Mouse (Mus musculus): ENCODE data around the gene Ulk2.

Ulk2 gene

GRCm38 (mm10) chr11:61760518-61760917, 94.4 kb downstream of the Ulk2 start:
- DNase-seq = peak; percentile 43

DNA sequence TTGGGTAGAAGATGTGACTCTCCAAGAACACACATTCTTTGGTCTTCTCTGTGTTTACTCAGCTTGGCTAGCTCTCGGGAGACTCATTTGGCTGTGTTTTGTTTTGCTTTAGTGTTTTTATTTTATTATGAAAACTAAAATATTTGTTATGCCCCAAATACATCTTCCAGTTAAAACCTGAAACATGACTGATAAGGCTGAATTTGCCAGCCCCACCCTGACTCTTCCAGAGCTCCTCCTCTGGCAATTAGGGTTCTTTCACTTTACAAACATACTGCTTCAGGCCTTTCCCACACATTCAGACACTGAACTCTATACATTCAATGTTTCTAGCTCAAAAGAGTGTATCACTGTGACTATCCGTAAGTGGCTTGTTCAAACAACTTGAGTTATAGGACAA, 97.7 kb downstream of the Ulk2 start:
- DNase-seq = no peak

- DNase-seq = no peak
Measured at GRCm38 (mm10) chr11:61751612-61752011, 103.3 kb downstream of the Ulk2 start.

- DNase-seq = no peak
Measured at GRCm38 (mm10) chr11:61747161-61747560, 107.7 kb downstream of the Ulk2 start.

GRCm38 (mm10) chr11:61745781-61746180, 109.1 kb downstream of the Ulk2 start:
- no peak for DNase-seq

DNA sequence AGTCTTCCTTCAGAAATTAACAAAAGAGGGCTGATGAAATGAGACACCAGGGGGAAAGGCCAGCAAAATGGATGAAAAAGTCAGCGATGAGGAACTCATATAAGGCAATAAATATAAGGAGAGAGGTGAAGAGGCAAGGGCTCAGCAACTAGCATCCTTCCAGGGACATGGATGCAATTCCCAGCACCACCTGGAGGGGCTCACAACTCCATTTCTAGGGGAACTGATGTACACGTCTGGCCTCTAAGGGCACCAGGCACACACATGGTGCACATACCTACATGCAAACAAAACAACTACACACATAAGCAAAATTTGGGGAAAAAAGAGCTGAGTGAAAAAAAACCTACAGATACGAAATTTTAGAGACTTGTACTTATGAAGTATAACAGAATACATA, 110.4 kb downstream of the Ulk2 start:
- no peak for DNase-seq

DNA sequence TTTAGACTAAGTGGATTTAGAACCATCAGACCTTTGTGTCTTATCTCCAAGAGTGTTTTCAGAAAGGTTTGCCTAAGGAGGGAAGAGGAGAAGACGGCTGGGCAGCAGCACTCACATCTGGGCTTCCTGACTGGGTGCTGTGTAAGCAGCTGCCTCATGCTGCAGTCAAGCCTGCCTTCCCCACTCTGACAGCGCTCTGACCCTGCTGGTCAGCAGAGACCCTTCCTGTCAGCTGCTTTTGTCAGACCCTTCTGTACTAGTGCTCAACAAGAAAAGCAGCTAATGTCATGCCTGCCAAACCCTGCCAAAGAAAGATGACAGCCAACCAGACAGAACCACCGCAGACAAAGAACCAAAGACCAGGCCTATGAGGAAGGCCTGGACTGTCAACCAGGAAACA, 111.1 kb downstream of the Ulk2 start:
- no peak for DNase-seq

GRCm38 (mm10) chr11:61740500-61740899, 114.4 kb downstream of the Ulk2 start:
- no peak for DNase-seq

DNA sequence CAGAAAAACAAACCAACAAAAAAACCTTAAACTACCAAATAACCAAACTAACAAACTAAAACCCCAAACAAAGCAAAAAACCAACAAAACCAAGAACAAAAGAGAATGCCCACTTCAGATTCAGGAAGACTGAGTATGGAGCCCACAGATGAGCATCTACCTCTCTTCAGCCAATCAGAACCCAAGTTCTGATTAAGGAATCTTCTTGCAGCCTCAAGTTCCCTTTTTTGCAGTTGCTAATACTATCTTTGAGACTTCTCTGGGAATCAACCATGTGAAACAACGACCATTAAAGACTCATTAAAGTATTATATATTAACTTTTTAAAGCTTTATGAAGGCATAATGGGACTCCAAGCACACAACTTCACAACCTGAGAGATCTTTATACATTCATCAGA, 117.6 kb downstream of the Ulk2 start:
- no peak for DNase-seq

- DNase-seq = no peak
Measured at GRCm38 (mm10) chr11:61732672-61733071, 122.2 kb downstream of the Ulk2 start.

GRCm38 (mm10) chr11:61728037-61728436, 126.8 kb downstream of the Ulk2 start:
- no peak for DNase-seq
